Mouse (Mus musculus): ENCODE results near the gene Cldn34a.
"Not testable (repeated sequence)": the region's sequence is repeated elsewhere in the genome, so short reads cannot be mapped to it uniquely, and the experiment has no call there.

The Cldn34a gene

DNA sequence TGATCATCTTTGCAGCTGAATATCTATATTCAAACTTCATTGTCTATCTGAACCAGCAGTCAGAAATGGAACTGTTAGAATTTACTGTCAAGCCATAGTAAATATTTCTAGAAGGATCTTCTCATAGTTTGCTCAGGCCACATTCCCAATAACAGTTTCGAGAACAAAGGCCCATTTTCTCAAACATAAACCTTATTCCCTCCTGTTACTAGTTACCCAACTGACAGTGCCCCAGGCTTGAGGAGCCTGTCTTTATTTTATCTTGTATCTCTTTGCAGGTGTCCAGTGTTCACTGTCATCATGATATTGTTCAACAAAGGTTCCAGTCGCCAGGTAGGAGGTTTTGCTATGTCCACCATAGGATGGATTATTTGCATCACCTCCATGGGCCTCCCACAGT lies at the start of gene Cldn34a:
Gene Cldn34a, plus strand, starts transcription at position 301 of the 400 bp plus-strand sequence.
- no peak for DNase-seq (ENCODE audit: low read depth, low spot score)

DNA sequence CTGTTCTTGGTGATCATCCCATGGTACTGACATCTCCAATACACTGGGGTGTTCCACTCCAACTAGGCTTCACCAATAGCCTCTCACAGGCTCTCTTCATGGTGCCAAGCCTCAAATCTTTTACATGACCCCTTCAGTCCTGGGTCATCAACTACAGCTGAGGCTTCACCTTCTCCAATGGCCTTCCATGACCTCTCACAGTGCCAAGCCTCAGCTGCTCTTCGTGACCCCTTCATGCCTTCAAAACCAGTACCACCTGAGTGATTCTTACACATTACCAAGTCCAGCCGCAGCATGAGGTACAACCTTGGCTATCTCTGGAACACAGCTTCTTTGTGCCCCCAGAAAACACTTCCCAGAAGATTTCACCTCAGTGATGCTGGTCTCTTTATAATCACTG lies 44.5 kb upstream of the Cldn34a start:
- DNase-seq (ENCODE audit: low read depth, low spot score) = not testable (repeated sequence)

DNA sequence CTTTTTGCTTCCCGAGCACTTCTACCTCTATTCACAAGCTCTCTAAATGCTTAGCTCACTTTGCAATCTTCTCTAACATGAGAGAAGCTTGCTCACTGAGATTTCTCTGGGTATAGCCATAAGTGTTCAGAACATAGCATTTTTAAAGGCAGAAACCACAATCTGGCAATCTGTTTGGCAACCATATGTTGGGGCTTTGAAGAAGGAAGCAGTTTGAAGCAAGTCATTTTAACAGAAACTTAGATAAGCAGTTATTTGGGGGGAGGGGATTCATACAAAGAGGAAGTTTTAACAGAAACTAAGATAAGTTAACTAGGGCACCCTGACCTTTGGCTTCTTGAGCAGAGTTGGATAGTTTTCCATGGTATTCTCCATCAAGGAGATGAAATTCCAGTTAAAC lies 17.4 kb upstream of the Cldn34a start:
- DNase-seq (ENCODE audit: low read depth, low spot score) = no peak

DNA sequence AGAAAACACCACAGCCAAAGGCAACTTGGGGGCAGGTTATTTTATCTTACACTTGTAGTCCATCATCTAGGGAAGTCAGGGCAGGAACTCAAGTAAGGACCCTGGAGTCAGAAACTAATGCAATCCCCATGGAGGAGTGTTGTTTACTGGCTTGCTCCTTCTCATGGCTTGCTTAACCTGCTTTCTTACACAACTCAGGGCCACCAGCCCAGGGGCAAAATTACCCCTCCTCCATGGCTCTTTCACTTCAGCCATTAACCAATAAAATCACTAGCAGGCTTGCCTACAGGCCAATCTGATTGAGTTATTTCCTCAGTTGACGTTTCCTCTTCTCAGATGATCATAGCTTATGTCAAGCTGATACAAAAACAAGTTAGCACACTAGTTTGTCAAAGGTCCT lies 15.0 kb upstream of the Cldn34a start:
- DNase-seq (ENCODE audit: low read depth, low spot score) = no peak

DNA sequence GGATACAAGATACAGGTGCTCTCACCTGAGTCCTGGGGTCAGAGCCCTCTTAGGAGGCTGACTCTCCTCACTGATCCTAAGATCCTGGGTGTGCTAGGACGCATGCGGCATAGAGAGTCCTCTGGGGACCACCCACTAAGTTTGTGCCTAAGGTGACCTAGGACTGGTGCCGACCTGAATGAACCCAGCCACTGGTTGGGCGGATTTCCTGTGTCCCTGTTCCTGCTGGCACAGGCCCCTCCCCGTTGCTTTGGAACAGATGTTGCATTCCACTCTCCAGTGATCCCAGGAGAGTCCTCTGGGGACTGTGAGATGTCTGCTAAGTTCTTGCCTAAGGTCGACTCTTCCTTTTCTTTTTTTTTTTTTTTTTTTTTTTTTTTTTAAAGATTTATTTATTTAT lies 5.7 kb upstream of the Cldn34a start:
- no peak for DNase-seq (ENCODE audit: low read depth, low spot score)
